Mouse (Mus musculus) thymus, adult 18-20 months (tissue): ENCODE results near the gene Mrpl9.

Source experiments
- DNase-seq, 2 experiments: peaks; one replicate each; pipeline ENCODE4 v3.0.0; 2022; ENCODE audit warnings: mixed read lengths in 2 of 2

Mrpl9 gene

GRCm38 (mm10) chr3:94442951-94443596, at the start of gene Mrpl9:
Gene Mrpl9, plus strand, starts transcription at chr3:94443318.
- DNase-seq = peak; percentile 92

- no peak for DNase-seq
These were observed 46.8 kb upstream of the Mrpl9 start for GRCm38 (mm10) chr3:94396336-94396735.

GRCm38 (mm10) chr3:94396851-94397250, 46.3 kb upstream of the Mrpl9 start:
- DNase-seq = no peak

- DNase-seq = peak in 1 of 2 experiments; percentile 14
These were observed 44.9 kb upstream of the Mrpl9 start, which contains the start of gene Lingo4 for GRCm38 (mm10) chr3:94398217-94398616. Gene Lingo4, plus strand, starts transcription at chr3:94398517.

- peak; percentile 31 to 52 for DNase-seq
These were observed 44.1 kb upstream of the Mrpl9 start for GRCm38 (mm10) chr3:94398943-94399481.

- DNase-seq = no peak
These were observed 43.3 kb upstream of the Mrpl9 start for GRCm38 (mm10) chr3:94399663-94400310.

- DNase-seq = no peak
These were observed 40.7 kb upstream of the Mrpl9 start for GRCm38 (mm10) chr3:94402451-94402850.

GRCm38 (mm10) chr3:94404366-94405054, 38.6 kb upstream of the Mrpl9 start:
- no peak for DNase-seq

- no peak for DNase-seq
These were observed 37.6 kb upstream of the Mrpl9 start for GRCm38 (mm10) chr3:94405561-94405960.

GRCm38 (mm10) chr3:94412530-94412929, 30.6 kb upstream of the Mrpl9 start:
- no peak for DNase-seq

- peak; percentile 96 to 97 for DNase-seq
These were observed 30.0 kb upstream of the Mrpl9 start, which contains the start of gene Tdrkh for GRCm38 (mm10) chr3:94413031-94413679. Gene Tdrkh, plus strand, starts transcription at chr3:94413273.

GRCm38 (mm10) chr3:94430980-94431379, 12.1 kb upstream of the Mrpl9 start:
- no peak for DNase-seq

- DNase-seq = no peak
These were observed 8.8 kb upstream of the Mrpl9 start for GRCm38 (mm10) chr3:94434305-94434704.

GRCm38 (mm10) chr3:94436420-94436819, 6.7 kb upstream of the Mrpl9 start:
- no peak for DNase-seq

GRCm38 (mm10) chr3:94441182-94441581, 1.9 kb upstream of the Mrpl9 start:
- no peak for DNase-seq

- DNase-seq = no peak
These were observed 463 bp downstream of the Mrpl9 start, which contains the start of gene Oaz3 for GRCm38 (mm10) chr3:94443597-94443964. Gene Oaz3, minus strand, starts transcription at chr3:94443915.

- DNase-seq = no peak
These were observed 6.3 kb downstream of the Mrpl9 start for GRCm38 (mm10) chr3:94449377-94449776.

- DNase-seq = peak; percentile 50 to 64
These were observed 13.4 kb downstream of the Mrpl9 start for GRCm38 (mm10) chr3:94456529-94457000.

GRCm38 (mm10) chr3:94457055-94457454, 13.9 kb downstream of the Mrpl9 start:
- no peak for DNase-seq

- DNase-seq = no peak
These were observed 16.7 kb downstream of the Mrpl9 start for GRCm38 (mm10) chr3:94459834-94460233.

GRCm38 (mm10) chr3:94463926-94464578, 20.9 kb downstream of the Mrpl9 start:
- DNase-seq = no peak
